ENCODE assay signal across 8 mouse cellular contexts in genomic region chr11:68386589-68387440, GRCm38 (mm10). TPM values are rescaled to one million over a fixed set of nuclear protein-coding genes. Genes with fewer than 3 reads are reported as not detected.
DNase-seq lines count a peak whose midpoint lies in the region; ATAC-seq and TF ChIP-seq lines count a peak whose summit lies in the region.

No protein-coding gene starts in this region.

- no peaks in the 10 kb centered on the region for H3K9me3 ChIP-seq in hindbrain, embryonic 15.5 days
- no peaks in the 10 kb centered on the region for H3K9me3 ChIP-seq in midbrain, postnatal 0 days (ENCODE audit: low read length)

- H3K4me2 ChIP-seq in hindbrain, embryonic 15.5 days: peak overlapping the region; percentile 96
- H3K4me2 ChIP-seq in midbrain, postnatal 0 days (ENCODE audit: low read depth, low read length, poor library complexity, severe bottlenecking): peak overlapping the region; percentile 94

- no peak for TF ChIP-seq POLR2A in bone marrow macrophage, adult 2 months (IDR thresholded peaks at IDR 0.05; ENCODE audit: borderline replicate concordance, low read depth, low read length)

- no peaks in the 10 kb centered on the region for H3K4me1 ChIP-seq in bone marrow macrophage, adult 2 months (ENCODE audit: control insufficient read depth, insufficient read depth, low read length)
- H3K4me1 ChIP-seq in hindbrain, embryonic 15.5 days (replicated peaks): peaks cover 39% of the 10 kb centered on the region
- peaks cover 4% of the 10 kb centered on the region for H3K4me1 ChIP-seq in midbrain, postnatal 0 days (ENCODE audit: insufficient read depth, low read length)

- no peaks in the 10 kb centered on the region for H3K36me3 ChIP-seq in hindbrain, embryonic 15.5 days
- no peaks in the 10 kb centered on the region for H3K36me3 ChIP-seq in midbrain, postnatal 0 days (ENCODE audit: insufficient read depth, low read length)

- peak overlapping the region; percentile 64 for H3K4me3 ChIP-seq in bone marrow macrophage, adult 2 months (ENCODE audit: insufficient read depth, low read length)
- H3K4me3 ChIP-seq in hindbrain, embryonic 15.5 days: peak overlapping the region; percentile 53
- H3K4me3 ChIP-seq in midbrain, postnatal 0 days (ENCODE audit: low read depth, low read length): peak overlapping the region; percentile 57

- no peak for TF ChIP-seq CTCF in bone marrow macrophage, adult 2 months (IDR thresholded peaks at IDR 0.05; ENCODE audit: low read depth, low read length)
- TF ChIP-seq CTCF in midbrain, postnatal 0 days (IDR thresholded peaks at IDR 0.05): no peak

- peak overlapping the region; percentile 58 for H3K9ac ChIP-seq in hindbrain, embryonic 15.5 days
- H3K9ac ChIP-seq in midbrain, postnatal 0 days (replicated peaks; ENCODE audit: low read length, poor library complexity, severe bottlenecking): peak overlapping the region; percentile 48; the same call in 1 of the 2 replicates

- WGBS in hindbrain, embryonic 15.5 days: under 1% methylated on average over 81 of the region's 90 CpGs
- WGBS in midbrain, postnatal 0 days: 1% methylated on average over 57 of the region's 90 CpGs

- ATAC-seq in hindbrain, embryonic 15.5 days (ENCODE audit: low FRiP score, low read depth): peak; percentile 71
- ATAC-seq in midbrain, postnatal 0 days (ENCODE audit: low FRiP score): peak; percentile 72

- peaks cover 58% of the 10 kb centered on the region for H3K27me3 ChIP-seq in hindbrain, embryonic 15.5 days
- peaks cover 51% of the 10 kb centered on the region for H3K27me3 ChIP-seq in midbrain, postnatal 0 days (ENCODE audit: insufficient read depth, low read length)

- H3K27ac ChIP-seq in bone marrow macrophage, adult 2 months (ENCODE audit: insufficient read depth, low read depth, low read length): no peak overlapping the region
- H3K27ac ChIP-seq in hindbrain, embryonic 15.5 days (replicated peaks): peak overlapping the region; percentile 74
- peak overlapping the region; percentile 47; the same call in 1 of the 2 replicates for H3K27ac ChIP-seq in midbrain, postnatal 0 days (ENCODE audit: low read depth, low read length)

- peak; percentile 41 to 81 for DNase-seq in adrenal gland, adult (ENCODE audit: inconsistent age in 2 of 2, low spot score in 1 of 2)
- no peak for DNase-seq in adrenal gland, adult 8-10 months
- peak; percentile 31 to 44 for DNase-seq in gastrocnemius, adult 8-10 months (ENCODE audit: low spot score in 2 of 2)
- peak; percentile 26 for DNase-seq in liver
- peak; percentile 67 for DNase-seq in midbrain, postnatal 0 days (ENCODE audit: low spot score)
- DNase-seq in testis, postnatal 14 days (ENCODE audit: low spot score): peak; percentile 19

RNA-seq across cellular contexts. Expression of gene Ntn1, which starts 13.8 kb away (rescaled TPM):
- total RNA-seq in adrenal gland, adult 8-10 months (2022): 10 to 100 TPM; 14.3 to 20.8 (median 16.2) TPM
- 0.09 TPM in 1 of 2 replicates, not detected in the other for polyA plus RNA-seq in bone marrow macrophage, adult 2 months (2012; ENCODE audit: insufficient read depth, insufficient read length, missing spikeins)
- 1 to 10 TPM; 2.7 to 6.6 (median 4.9) TPM for total RNA-seq in gastrocnemius, adult 8-10 months (2022)
- 22.0 and 24.8 TPM in 2 replicates for polyA plus RNA-seq in hindbrain, embryonic 15.5 days (2015; fragmentation: Nextera tagmentation; extraction: Ambion mirVana)
- total RNA-seq in midbrain, postnatal 0 days (2014; rRNA removed): 66.4 and 69.1 TPM in 2 replicates
- polyA plus RNA-seq in midbrain, postnatal 0 days (2015; fragmentation: Nextera tagmentation; extraction: Ambion mirVana): 9.6 and 9.7 TPM in 2 replicates

RNA-seq across cellular contexts. Expression of gene Pik3r5, which starts 45.1 kb away (rescaled TPM):
- 1 to 10 TPM; 1.7 to 4.6 (median 2.9) TPM for total RNA-seq in adrenal gland, adult 8-10 months (2022)
- polyA plus RNA-seq in bone marrow macrophage, adult 2 months (2012; ENCODE audit: insufficient read depth, insufficient read length, missing spikeins): 120 and 122 TPM in 2 replicates
- under 1 TPM; 0.22 to 0.56 (median 0.43) TPM for total RNA-seq in gastrocnemius, adult 8-10 months (2022)
- 0.30 and 0.47 TPM in 2 replicates for polyA plus RNA-seq in hindbrain, embryonic 15.5 days (2015; fragmentation: Nextera tagmentation; extraction: Ambion mirVana)
- total RNA-seq in midbrain, postnatal 0 days (2014; rRNA removed): 1.0 and 1.4 TPM in 2 replicates
- polyA plus RNA-seq in midbrain, postnatal 0 days (2015; fragmentation: Nextera tagmentation; extraction: Ambion mirVana): 0.23 and 0.52 TPM in 2 replicates
